Mouse (Mus musculus): ENCODE data around the gene Pou5f1. TPM values are rescaled to one million over a fixed set of nuclear protein-coding genes. Genes with fewer than 3 reads are reported as not detected.
"Not testable (repeated sequence)": the region's sequence is repeated elsewhere in the genome, so short reads cannot be mapped to it uniquely, and the experiment has no call there.

The Pou5f1 gene
- polyA plus RNA-seq (2014; fragmentation: Nextera tagmentation; extraction: Ambion mirVana), result 0.18 TPM in 1 of 2 replicates, not detected in the other

- Histone ChIP-seq H3K27me3 (ENCODE audit: insufficient read depth, low read length) (peaks cover 25% of the 10 kb centered on the region), H3K9ac (no peak within 1 kb of the TSS), H3K27ac (ENCODE audit: low read depth) (no peak within 1 kb of the TSS), H3K9me3 (ENCODE audit: low read depth, low read length) (no peaks in the 10 kb centered on the region), H3K4me2 (no peak within 1 kb of the TSS), H3K36me3 (ENCODE audit: insufficient read depth) (no peaks in the 10 kb centered on the region), H3K4me1 (ENCODE audit: insufficient read depth) (no peaks in the 10 kb centered on the region), H3K4me3 (ENCODE audit: low read depth, low read length) (no peak within 1 kb of the TSS)
- ATAC-seq (ENCODE audit: insufficient read depth) (no peak), DNase-seq (no peak)
- WGBS, result 39% methylated on average over 13 of the region's 13 CpGs
- no peak for TF ChIP-seq CTCF (IDR thresholded peaks at IDR 0.05; ENCODE audit: low read depth)
Observed at GRCm38 (mm10) chr17:35505776-35506175, at the start of gene Pou5f1. Gene Pou5f1 (plus strand): TSS chr17:35506018.

GRCm38 (mm10) chr17:35458247-35458646 is 47.6 kb upstream of the Pou5f1 start:
- WGBS, result no CpG with 5 or more reads among the region's 1 CpGs
- not testable (repeated sequence) for H3K4me2 ChIP-seq; H3K9me3 ChIP-seq (ENCODE audit: low read depth, low read length); H3K4me1 ChIP-seq (ENCODE audit: insufficient read depth); H3K27ac ChIP-seq (ENCODE audit: low read depth); H3K27me3 ChIP-seq (ENCODE audit: insufficient read depth, low read length); H3K4me3 ChIP-seq (ENCODE audit: low read depth, low read length); H3K9ac ChIP-seq; ATAC-seq (ENCODE audit: insufficient read depth); H3K36me3 ChIP-seq (ENCODE audit: insufficient read depth); DNase-seq

GRCm38 (mm10) chr17:35460513-35461341 is 45.1 kb upstream of the Pou5f1 start:
- H3K4me3 ChIP-seq (ENCODE audit: low read depth, low read length); DNase-seq; H3K9me3 ChIP-seq (ENCODE audit: low read depth, low read length); H3K27me3 ChIP-seq (ENCODE audit: insufficient read depth, low read length); H3K9ac ChIP-seq; H3K4me2 ChIP-seq; H3K36me3 ChIP-seq (ENCODE audit: insufficient read depth); H3K4me1 ChIP-seq (ENCODE audit: insufficient read depth); H3K27ac ChIP-seq (ENCODE audit: low read depth); ATAC-seq (ENCODE audit: insufficient read depth): not testable (repeated sequence)
- 50% methylated on average over 3 of the region's 9 CpGs for WGBS

GRCm38 (mm10) chr17:35465651-35466050 is 40.2 kb upstream of the Pou5f1 start:
- not testable (repeated sequence) for ATAC-seq (ENCODE audit: insufficient read depth); H3K4me3 ChIP-seq (ENCODE audit: low read depth, low read length); H3K4me1 ChIP-seq (ENCODE audit: insufficient read depth); H3K9ac ChIP-seq; H3K36me3 ChIP-seq (ENCODE audit: insufficient read depth); H3K9me3 ChIP-seq (ENCODE audit: low read depth, low read length); H3K27ac ChIP-seq (ENCODE audit: low read depth); H3K4me2 ChIP-seq
- peak; percentile 83 for TF ChIP-seq CTCF (IDR thresholded peaks at IDR 0.05; ENCODE audit: low read depth)
- peak; percentile 63 for DNase-seq
- peaks cover 19% of the 10 kb centered on the region for H3K27me3 ChIP-seq (ENCODE audit: insufficient read depth, low read length)
- 3% methylated on average over 8 of the region's 8 CpGs for WGBS

- not testable (repeated sequence) for H3K36me3 ChIP-seq (ENCODE audit: insufficient read depth); H3K4me1 ChIP-seq (ENCODE audit: insufficient read depth); H3K4me3 ChIP-seq (ENCODE audit: low read depth, low read length); H3K9ac ChIP-seq; H3K4me2 ChIP-seq; ATAC-seq (ENCODE audit: insufficient read depth); H3K27ac ChIP-seq (ENCODE audit: low read depth); H3K9me3 ChIP-seq (ENCODE audit: low read depth, low read length); DNase-seq
- H3K27me3 ChIP-seq (ENCODE audit: insufficient read depth, low read length), result peaks cover 24% of the 10 kb centered on the region
- 39% methylated on average over 3 of the region's 3 CpGs for WGBS
Observed at GRCm38 (mm10) chr17:35468936-35469335, 36.9 kb upstream of the Pou5f1 start.

- WGBS, result 1% methylated on average over 80 of the region's 80 CpGs
- H3K4me1 ChIP-seq (ENCODE audit: insufficient read depth), result no peaks in the 10 kb centered on the region
- TF ChIP-seq CTCF (IDR thresholded peaks at IDR 0.05; ENCODE audit: low read depth), result no peak
- H3K27me3 ChIP-seq (ENCODE audit: insufficient read depth, low read length), result peaks cover 24% of the 10 kb centered on the region
- ATAC-seq (ENCODE audit: insufficient read depth) (no peak; the same call in 1 of the 2 replicates), DNase-seq (peak; percentile 11)
- H3K9ac ChIP-seq, result peak within 1 kb of the TSS; percentile 16; the same call in 1 of the 2 replicates
- no peak within 1 kb of the TSS for H3K27ac ChIP-seq (ENCODE audit: low read depth)
- no peaks in the 10 kb centered on the region for H3K36me3 ChIP-seq (ENCODE audit: insufficient read depth)
- H3K4me3 ChIP-seq (ENCODE audit: low read depth, low read length), result peak within 1 kb of the TSS; percentile 41
- H3K9me3 ChIP-seq (ENCODE audit: low read depth, low read length), result no peaks in the 10 kb centered on the region
- H3K4me2 ChIP-seq, result peak within 1 kb of the TSS; percentile 75
Observed at GRCm38 (mm10) chr17:35469842-35470751, 35.7 kb upstream of the Pou5f1 start, which contains the start of gene H2-Q10. Gene H2-Q10 (plus strand): TSS chr17:35470089.

DNA sequence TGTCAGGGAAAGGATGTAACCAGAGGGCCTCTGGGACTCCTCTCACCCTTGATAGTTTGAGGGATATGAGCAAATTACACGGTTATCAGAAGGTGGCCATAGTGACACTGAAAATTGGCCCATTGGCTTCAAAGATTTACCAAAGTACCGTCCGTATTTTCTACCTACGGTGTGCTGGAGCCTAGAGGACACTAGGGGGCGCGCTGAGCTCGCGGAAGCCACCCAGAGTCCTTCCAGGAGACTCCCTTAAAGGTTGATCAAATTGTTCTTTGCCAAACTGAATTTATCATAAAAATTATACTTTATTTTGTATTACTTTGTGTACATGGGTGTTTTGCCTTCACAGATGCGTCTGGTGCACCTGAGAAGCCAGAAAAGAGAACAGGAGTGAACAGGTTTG is 21.8 kb upstream of the Pou5f1 start:
- WGBS, result under 1% methylated on average over 9 of the region's 9 CpGs
- Histone ChIP-seq H3K27me3 (ENCODE audit: insufficient read depth, low read length) (no peaks in the 10 kb centered on the region), H3K27ac (ENCODE audit: low read depth) (no peak overlapping the region), H3K4me3 (ENCODE audit: low read depth, low read length) (no peak overlapping the region), H3K9me3 (ENCODE audit: low read depth, low read length) (no peaks in the 10 kb centered on the region), H3K9ac (no peak overlapping the region), H3K36me3 (ENCODE audit: insufficient read depth) (no peaks in the 10 kb centered on the region), H3K4me2 (no peak overlapping the region), H3K4me1 (ENCODE audit: insufficient read depth) (no peaks in the 10 kb centered on the region)
- ATAC-seq (ENCODE audit: insufficient read depth) (no peak), DNase-seq (peak; percentile 83)
- TF ChIP-seq CTCF (IDR thresholded peaks at IDR 0.05; ENCODE audit: low read depth), result peak; percentile 89

Measured in lung, embryonic 14.5 days (tissue).